Mouse (Mus musculus) heart, postnatal 25 days (tissue): ENCODE measurements around the gene Tnrc6c. TPM values are rescaled to one million over a fixed set of nuclear protein-coding genes. Genes with fewer than 3 reads are reported as not detected.

Experiments
- DNase-seq: peaks from one replicate; pipeline ENCODE4 v3.0.0; 2022; ENCODE audit warnings: low spot score
- intact Hi-C: fragments of 180-260 bp; cut with DNase I; formaldehyde crosslinking; loops from one replicate; pipeline ENCODE4 v1.15.1; 2025
- total RNA-seq, 2 experiments: library from RNA; stranded (reverse); gene quantifications; 2 replicates each; pipeline ENCODE4 v1.2.3; 2021

The Tnrc6c gene
- total RNA-seq, 2 experiments from 2014 or later: 25.7 to 33.4 TPM

- DNase-seq: no peak
- intact Hi-C loops: no loop called here
Measured at GRCm38 (mm10) chr11:117803166-117803688, 149.1 kb downstream of the Tnrc6c start.

GRCm38 (mm10) chr11:117806781-117807180, 152.7 kb downstream of the Tnrc6c start:
- intact Hi-C loops: no loop called here
- no peak for DNase-seq

- intact Hi-C loops: no loop called here
- DNase-seq: peak; percentile 61
Measured at GRCm38 (mm10) chr11:117809407-117810311, 155.6 kb downstream of the Tnrc6c start, which contains the start of the genes Gm20708 and Syngr2. TSS of gene Gm20708 (plus strand) at chr11:117809668. TSS of gene Syngr2 (plus strand) at chr11:117809668.

- DNase-seq: peak; percentile 68
- intact Hi-C loops: no loop called here
Measured at GRCm38 (mm10) chr11:117810401-117811046, 156.4 kb downstream of the Tnrc6c start.

Other genes starting within 250 kb of the Tnrc6c start
- not detected for gene Gm11733, start 169.9 kb upstream of the Tnrc6c start, total RNA-seq
- gene Tmc8, start 127.8 kb downstream of the Tnrc6c start, total RNA-seq: 1 to 10 TPM; 2.9 to 3.4 TPM
- gene Tmc6, start 127.9 kb downstream of the Tnrc6c start, total RNA-seq: 10 to 100 TPM; 14.4 to 18.8 TPM
- not detected for gene 6030468B19Rik, start 143.4 kb downstream of the Tnrc6c start, total RNA-seq
- 1 to 10 TPM in 1 of 2 experiments, under 1 TPM in 1; 0.36 to 1.2 TPM for gene Gm20708, start 155.4 kb downstream of the Tnrc6c start, total RNA-seq
- 100 to 1,000 TPM; 109 to 113 TPM for gene Syngr2, start 155.4 kb downstream of the Tnrc6c start, total RNA-seq
- gene Afmid, start 171.6 kb downstream of the Tnrc6c start, total RNA-seq: 1 to 10 TPM; 4.3 to 5.6 TPM
- gene Tk1, start 171.8 kb downstream of the Tnrc6c start, total RNA-seq: 1 to 10 TPM; 2.3 to 3.2 TPM
- 1 to 10 TPM in 1 of 2 experiments, under 1 TPM in 1; 0.73 to 1.3 TPM for gene Birc5, start 195.0 kb downstream of the Tnrc6c start, total RNA-seq
- gene Tmem235, start 206.5 kb downstream of the Tnrc6c start, total RNA-seq: not detected
- 1 to 10 TPM; 6.7 to 7.3 TPM for gene Tha1, start 219.2 kb downstream of the Tnrc6c start, total RNA-seq